Mouse (Mus musculus) liver, adult 2 months (tissue): ENCODE data around the gene Cx3cr1. TPM values are rescaled to one million over a fixed set of nuclear protein-coding genes. Genes with fewer than 3 reads are reported as not detected.
A peak's percentile ranks its signal among the peaks of the same experiment; 100 is the strongest.

Source experiments
- DNase-seq: peaks from one replicate; pipeline ENCODE4 v3.0.0-alpha.2; 2011; ENCODE audit warnings: low read depth, low spot score; ENCODE audit errors: extremely low read depth
- H3K27ac ChIP-seq: fragments of 200-500 bp; replicated peaks from 2 replicates; pipeline ENCODE4 v1.5.1; 2012; ENCODE audit warnings: low read depth, mild to moderate bottlenecking, control low read depth, inconsistent platforms, low read length; ENCODE audit not compliant: insufficient read depth
- H3K27me3 ChIP-seq: fragments of 200-500 bp; 2 replicates; pipeline ENCODE4 v1.6.1; 2012; ENCODE audit warnings: mild to moderate bottlenecking, moderate library complexity, low read length, inconsistent platforms; ENCODE audit not compliant: control insufficient read depth, insufficient read depth
- H3K36me3 ChIP-seq: fragments of 200-500 bp; 2 replicates; pipeline ENCODE4 v1.6.1; 2012; ENCODE audit warnings: low read length, inconsistent platforms; ENCODE audit not compliant: control insufficient read depth, insufficient read depth
- H3K4me1 ChIP-seq: fragments of 200-500 bp; 2 replicates; pipeline ENCODE4 v1.6.1; 2011; ENCODE audit warnings: low read length; ENCODE audit not compliant: control insufficient read depth, insufficient read depth
- H3K4me3 ChIP-seq: fragments of 200-500 bp; 2 replicates; pipeline ENCODE4 v1.5.1; 2011; ENCODE audit warnings: low read depth, mild to moderate bottlenecking, control low read depth, low read length, moderate library complexity; ENCODE audit not compliant: insufficient read depth
- H3K79me2 ChIP-seq: fragments of 200-500 bp; 2 replicates; pipeline ENCODE4 v1.6.1; 2012; ENCODE audit warnings: inconsistent platforms, mild to moderate bottlenecking, low read length, moderate library complexity; ENCODE audit not compliant: control insufficient read depth, insufficient read depth
- H3K9ac ChIP-seq: fragments of 200-500 bp; 2 replicates; pipeline ENCODE4 v1.6.1; 2012; ENCODE audit warnings: low read depth, mild to moderate bottlenecking, control low read depth, inconsistent platforms, low read length
- CTCF ChIP-seq: fragments of 200-500 bp; IDR thresholded peaks from 2 replicates; pipeline ENCODE4 v1.5.1; 2011; ENCODE audit warnings: low read depth, low read length, control low read depth
- POLR2A ChIP-seq: fragments of 200-500 bp; IDR thresholded peaks from 2 replicates; pipeline ENCODE4 v1.6.1; 2011; ENCODE audit warnings: low read length, control low read depth; ENCODE audit not compliant: insufficient read depth; ENCODE audit errors: extremely low read depth
- WGBS: fragments of 180-500 bp; shearing (Covaris S2); methylation state at CpG from one replicate; pipeline ENCODE4 v1.1.7; 2018; 5-methylcytosine and 5-hydroxymethylcytosine counted together
- polyA plus RNA-seq: library from polyadenylated mRNA; depleted of rRNA; stranded (reverse); fragments of >200 nt; gene quantifications from 2 replicates; pipeline ENCODE4 v1.2.3, GENCODE M21; 2012
- total RNA-seq: library from RNA; depleted of rRNA; stranded (reverse); fragments of >200 nt; gene quantifications from 2 replicates; pipeline ENCODE4 v1.2.3, GENCODE M21; 2014

The Cx3cr1 gene
- total and polyA plus RNA-seq, 2 experiments: 0.09 to 0.39 TPM

- Histone ChIP-seq H3K36me3 (peaks cover 46% of the 10 kb centered on the region), H3K79me2 (no peaks in the 10 kb centered on the region), H3K27me3 (no peaks in the 10 kb centered on the region), H3K4me3 (no peak overlapping the region), H3K4me1 (no peaks in the 10 kb centered on the region), H3K27ac (no peak overlapping the region), H3K9ac (no peak overlapping the region)
- DNase-seq: peak; percentile 25
- WGBS: 85% methylated on average over 16 of the region's 16 CpGs
- TF ChIP-seq CTCF (no peak), POLR2A (no peak)
These were observed 144.5 kb downstream of the Cx3cr1 start for GRCm38 (mm10) chr9:119925120-119925657.

GRCm38 (mm10) chr9:119923462-119923861 is 146.2 kb downstream of the Cx3cr1 start:
- Histone ChIP-seq H3K27ac (no peak overlapping the region), H3K36me3 (peaks cover 48% of the 10 kb centered on the region), H3K4me3 (no peak overlapping the region), H3K4me1 (no peaks in the 10 kb centered on the region), H3K27me3 (no peaks in the 10 kb centered on the region), H3K9ac (no peak overlapping the region), H3K79me2 (no peaks in the 10 kb centered on the region)
- no peak for DNase-seq
- no peak for TF ChIP-seq POLR2A
- TF ChIP-seq CTCF: no peak
- WGBS: 94% methylated on average over 4 of the region's 4 CpGs

- H3K4me3 ChIP-seq: no peak overlapping the region
- TF ChIP-seq POLR2A (no peak), CTCF (no peak)
- no peaks in the 10 kb centered on the region for H3K79me2 ChIP-seq
- WGBS: 92% methylated on average over 1 of the region's 1 CpGs
- DNase-seq: no peak
- peaks cover 51% of the 10 kb centered on the region for H3K36me3 ChIP-seq
- H3K4me1 ChIP-seq: no peaks in the 10 kb centered on the region
- no peaks in the 10 kb centered on the region for H3K27me3 ChIP-seq
- no peak overlapping the region for H3K9ac ChIP-seq
- no peak overlapping the region for H3K27ac ChIP-seq
These were observed 149.8 kb downstream of the Cx3cr1 start for GRCm38 (mm10) chr9:119919858-119920257.

- H3K27me3 ChIP-seq: no peaks in the 10 kb centered on the region
- H3K27ac ChIP-seq: no peak overlapping the region
- WGBS: 76% methylated on average over 13 of the region's 13 CpGs
- peak; percentile 12 for DNase-seq
- peaks cover 65% of the 10 kb centered on the region for H3K36me3 ChIP-seq
- H3K79me2 ChIP-seq: no peaks in the 10 kb centered on the region
- no peak overlapping the region for H3K4me3 ChIP-seq
- TF ChIP-seq CTCF: 0 out of 2 replicates have a peak, but pooled peaks have one; percentile 8
- no peak for TF ChIP-seq POLR2A
- no peaks in the 10 kb centered on the region for H3K4me1 ChIP-seq
- no peak overlapping the region for H3K9ac ChIP-seq
These were observed 156.4 kb downstream of the Cx3cr1 start for GRCm38 (mm10) chr9:119913087-119913838.

- Histone ChIP-seq H3K79me2 (no peaks in the 10 kb centered on the region), H3K4me3 (no peak overlapping the region), H3K27me3 (no peaks in the 10 kb centered on the region), H3K4me1 (no peaks in the 10 kb centered on the region), H3K36me3 (peaks cover 72% of the 10 kb centered on the region), H3K9ac (no peak overlapping the region), H3K27ac (no peak overlapping the region)
- no peak for DNase-seq
- TF ChIP-seq CTCF (no peak), POLR2A (no peak)
- 86% methylated on average over 3 of the region's 3 CpGs for WGBS
These were observed 159.7 kb downstream of the Cx3cr1 start for GRCm38 (mm10) chr9:119909931-119910330.

- no peak for DNase-seq
- TF ChIP-seq POLR2A: no peak
- no peak for TF ChIP-seq CTCF
- Histone ChIP-seq H3K79me2 (no peaks in the 10 kb centered on the region), H3K4me3 (no peak overlapping the region), H3K36me3 (peaks cover 74% of the 10 kb centered on the region), H3K9ac (no peak overlapping the region), H3K4me1 (no peaks in the 10 kb centered on the region), H3K27me3 (no peaks in the 10 kb centered on the region), H3K27ac (no peak overlapping the region)
- WGBS: 98% methylated on average over 3 of the region's 3 CpGs
These were observed 161.0 kb downstream of the Cx3cr1 start for GRCm38 (mm10) chr9:119908708-119909107.
